Mouse (Mus musculus): ENCODE measurements around the gene Atf5. TPM values are rescaled to one million over a fixed set of nuclear protein-coding genes. Genes with fewer than 3 reads are reported as not detected.

Gene Atf5
- polyA plus RNA-seq, 1 experiment from 2014 or later: 3.6 TPM

DNA sequence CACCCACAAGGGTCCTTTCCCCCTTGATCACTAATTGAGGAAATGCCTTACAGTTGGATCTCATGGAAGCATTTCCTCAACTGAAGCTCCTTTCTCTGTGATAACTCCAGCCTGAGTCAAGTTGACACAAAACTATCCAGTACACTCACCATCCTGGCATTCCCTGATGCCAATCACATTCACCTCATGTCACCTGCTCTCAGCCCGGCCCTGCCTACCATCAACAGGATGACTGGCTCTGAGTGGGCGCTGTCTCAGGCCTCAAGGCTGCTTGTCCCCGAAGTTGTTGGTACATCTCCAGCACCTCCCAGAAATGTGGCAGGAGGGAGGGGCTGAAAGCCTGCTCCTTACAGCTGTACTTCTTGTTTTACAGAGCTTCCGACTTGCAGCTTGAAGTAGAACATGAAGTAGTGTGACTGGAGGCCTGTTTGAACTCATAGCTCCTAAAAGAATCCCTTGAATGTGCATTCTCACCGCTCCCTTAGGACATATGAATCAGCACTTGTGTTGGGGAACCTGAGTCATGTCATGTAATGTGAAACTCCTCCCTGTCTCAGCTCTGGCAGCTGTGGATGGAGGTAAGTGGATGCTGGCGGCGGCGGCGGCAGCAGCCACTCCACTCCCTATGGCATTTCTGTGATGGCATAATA, 39.5 kb downstream of the Atf5 start:
- Histone ChIP-seq H3K36me3 (peaks cover 63% of the 10 kb centered on the region), H3K4me3 (no peak overlapping the region), H3K9ac (no peak overlapping the region), H3K27ac (no peak overlapping the region), H3K4me2 (replicated peaks) (no peak overlapping the region), H3K27me3 (no peaks in the 10 kb centered on the region), H3K4me1 (no peaks in the 10 kb centered on the region), H3K9me3 (no peaks in the 10 kb centered on the region)
- no peak for ATAC-seq (ENCODE audit: low FRiP score, low read depth)
- WGBS: 79% methylated on average over 9 of the region's 9 CpGs

DNA sequence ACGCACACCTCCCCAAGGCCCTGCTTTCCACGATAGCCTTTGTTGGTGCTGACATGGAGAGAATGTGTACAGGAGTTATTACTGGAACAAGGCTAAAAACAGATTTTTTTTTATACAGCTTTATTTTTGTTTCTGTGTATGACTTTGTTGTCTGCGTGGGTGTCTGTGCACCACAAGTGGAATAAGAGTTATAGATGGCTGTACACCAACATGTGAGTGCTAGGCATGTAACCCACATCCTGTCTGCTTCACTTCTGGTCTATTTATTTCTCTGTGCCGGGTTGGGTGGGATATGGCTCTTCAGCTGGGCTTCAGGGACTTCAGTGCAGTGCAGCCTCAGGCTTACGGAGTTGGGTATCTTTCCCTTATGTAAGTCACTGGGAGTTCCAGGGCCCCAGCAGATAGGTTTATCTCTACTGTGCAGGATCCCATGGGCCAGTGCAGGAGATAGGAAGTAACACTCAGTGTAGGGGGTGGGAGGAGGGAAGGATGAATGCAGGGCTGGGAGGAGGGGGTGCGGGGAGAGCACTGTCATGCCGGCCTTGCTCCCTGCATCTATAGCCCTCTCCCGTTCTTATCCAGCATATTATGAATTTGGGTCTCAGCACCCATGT, 43.8 kb downstream of the Atf5 start:
- H3K9ac ChIP-seq: no peak overlapping the region
- WGBS: 90% methylated on average over 8 of the region's 8 CpGs
- peaks cover 89% of the 10 kb centered on the region for H3K36me3 ChIP-seq
- no peaks in the 10 kb centered on the region for H3K27me3 ChIP-seq
- H3K27ac ChIP-seq: no peak overlapping the region
- no peaks in the 10 kb centered on the region for H3K4me1 ChIP-seq
- no peaks in the 10 kb centered on the region for H3K9me3 ChIP-seq
- H3K4me2 ChIP-seq (replicated peaks): no peak overlapping the region
- ATAC-seq (ENCODE audit: low FRiP score, low read depth): no peak
- H3K4me3 ChIP-seq: no peak overlapping the region

DNA sequence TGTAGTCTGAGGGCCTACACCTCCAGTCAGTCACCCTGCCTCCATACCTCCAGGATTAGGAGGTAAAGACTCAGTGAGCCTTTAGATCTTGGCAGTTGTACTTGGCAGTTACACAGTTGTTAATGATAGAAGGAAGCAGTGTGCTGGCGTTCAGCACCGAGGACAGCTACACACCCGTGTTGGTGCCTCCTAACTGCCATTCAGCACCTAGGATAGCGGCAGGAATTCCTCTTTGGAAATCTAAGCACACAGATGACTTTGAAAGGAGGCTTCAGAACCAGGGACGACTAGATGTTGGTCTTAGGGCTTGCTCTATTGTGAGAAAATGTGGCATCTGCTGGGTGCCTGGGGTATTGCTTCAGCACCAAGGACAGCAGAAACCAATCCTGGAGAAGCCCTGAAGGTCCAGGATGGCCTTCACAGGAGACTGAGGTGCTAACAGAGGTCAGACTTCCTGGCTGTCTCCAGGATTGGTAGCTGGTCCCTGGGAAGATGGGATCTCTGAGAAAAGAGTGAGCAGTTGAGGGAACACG, 46.3 kb downstream of the Atf5 start:
- WGBS: 15% methylated on average over 6 of the region's 6 CpGs
- Histone ChIP-seq H3K9ac (no peak overlapping the region), H3K9me3 (no peaks in the 10 kb centered on the region), H3K27ac (no peak overlapping the region), H3K27me3 (no peaks in the 10 kb centered on the region), H3K4me3 (no peak overlapping the region), H3K4me1 (no peaks in the 10 kb centered on the region), H3K36me3 (peaks cover 91% of the 10 kb centered on the region), H3K4me2 (replicated peaks) (no peak overlapping the region)
- ATAC-seq (ENCODE audit: low FRiP score, low read depth): no peak

GRCm38 (mm10) chr7:44768129-44768528, 48.3 kb downstream of the Atf5 start:
- H3K4me1 ChIP-seq: no peaks in the 10 kb centered on the region
- no peak overlapping the region for H3K9ac ChIP-seq
- H3K27me3 ChIP-seq: no peaks in the 10 kb centered on the region
- WGBS: 86% methylated on average over 5 of the region's 5 CpGs
- H3K36me3 ChIP-seq: peaks cover 95% of the 10 kb centered on the region
- no peak overlapping the region for H3K4me3 ChIP-seq
- no peaks in the 10 kb centered on the region for H3K9me3 ChIP-seq
- H3K27ac ChIP-seq: no peak overlapping the region
- no peak for ATAC-seq (ENCODE audit: low FRiP score, low read depth)
- no peak overlapping the region for H3K4me2 ChIP-seq (replicated peaks)

MicroRNAs within 50 kb of the gene (microRNA counts, 519-probe panel; counts per million panel counts)
- microRNA mmu-miR-707: not detected

Small RNA genes within 50 kb of the gene (microRNA-seq; reads per million reads assigned to microRNA genes)
- not detected for gene Mir707

Other genes starting within 250 kb of the Atf5 start
- gene Napsa, start 244.3 kb downstream of the Atf5 start, polyA plus RNA-seq (2015; fragmentation: Nextera tagmentation; extraction: Ambion mirVana): 1.0 and 1.3 TPM in 2 replicates
- gene Kcnc3, start 226.0 kb downstream of the Atf5 start, polyA plus RNA-seq (2015; fragmentation: Nextera tagmentation; extraction: Ambion mirVana): 0.43 and 0.51 TPM in 2 replicates
- 1.8 and 4.0 TPM in 2 replicates for gene Myh14, start 145.8 kb downstream of the Atf5 start, polyA plus RNA-seq (2015; fragmentation: Nextera tagmentation; extraction: Ambion mirVana)
- not detected in 2 replicates for gene Izumo2, start 107.9 kb downstream of the Atf5 start, polyA plus RNA-seq (2015; fragmentation: Nextera tagmentation; extraction: Ambion mirVana)
- gene Vrk3, start 68.2 kb downstream of the Atf5 start, polyA plus RNA-seq (2015; fragmentation: Nextera tagmentation; extraction: Ambion mirVana): 35.0 and 37.2 TPM in 2 replicates
- 1.7 and 1.8 TPM in 2 replicates for gene Zfp473, start 65.6 kb downstream of the Atf5 start, polyA plus RNA-seq (2015; fragmentation: Nextera tagmentation; extraction: Ambion mirVana)
- 97.3 and 102 TPM in 2 replicates for gene Nup62, start 570 bp downstream of the Atf5 start, polyA plus RNA-seq (2015; fragmentation: Nextera tagmentation; extraction: Ambion mirVana)
- gene Il4i1, start 271 bp downstream of the Atf5 start, polyA plus RNA-seq (2015; fragmentation: Nextera tagmentation; extraction: Ambion mirVana): 1.4 and 2.5 TPM in 2 replicates
- 112 and 122 TPM in 2 replicates for gene Akt1s1, start 32.3 kb upstream of the Atf5 start, polyA plus RNA-seq (2015; fragmentation: Nextera tagmentation; extraction: Ambion mirVana)
- gene Tbc1d17, start 32.4 kb upstream of the Atf5 start, polyA plus RNA-seq (2015; fragmentation: Nextera tagmentation; extraction: Ambion mirVana): 86.0 and 90.5 TPM in 2 replicates
- 33.1 and 33.9 TPM in 2 replicates for gene Pnkp, start 40.5 kb upstream of the Atf5 start, polyA plus RNA-seq (2015; fragmentation: Nextera tagmentation; extraction: Ambion mirVana)
- gene Ptov1, start 53.1 kb upstream of the Atf5 start, polyA plus RNA-seq (2015; fragmentation: Nextera tagmentation; extraction: Ambion mirVana): 502 and 514 TPM in 2 replicates
- gene Med25, start 76.1 kb upstream of the Atf5 start, polyA plus RNA-seq (2015; fragmentation: Nextera tagmentation; extraction: Ambion mirVana): 118 and 119 TPM in 2 replicates
- gene Fuz, start 79.4 kb upstream of the Atf5 start, polyA plus RNA-seq (2015; fragmentation: Nextera tagmentation; extraction: Ambion mirVana): 23.0 and 25.8 TPM in 2 replicates
- 76.1 and 81.6 TPM in 2 replicates for gene Ap2a1, start 112.8 kb upstream of the Atf5 start, polyA plus RNA-seq (2015; fragmentation: Nextera tagmentation; extraction: Ambion mirVana)
- 0.23 and 0.25 TPM in 2 replicates for gene Tsks, start 126.5 kb upstream of the Atf5 start, polyA plus RNA-seq (2015; fragmentation: Nextera tagmentation; extraction: Ambion mirVana)
- gene Cpt1c, start 158.2 kb upstream of the Atf5 start, polyA plus RNA-seq (2015; fragmentation: Nextera tagmentation; extraction: Ambion mirVana): 33.9 and 35.0 TPM in 2 replicates
- 670 and 703 TPM in 2 replicates for gene Prmt1, start 169.9 kb upstream of the Atf5 start, polyA plus RNA-seq (2015; fragmentation: Nextera tagmentation; extraction: Ambion mirVana)
- 94.6 and 96.8 TPM in 2 replicates for gene Irf3, start 181.0 kb upstream of the Atf5 start, polyA plus RNA-seq (2015; fragmentation: Nextera tagmentation; extraction: Ambion mirVana)
- 77.3 and 78.4 TPM in 2 replicates for gene Bcl2l12, start 182.1 kb upstream of the Atf5 start, polyA plus RNA-seq (2015; fragmentation: Nextera tagmentation; extraction: Ambion mirVana)
- gene Scaf1, start 199.7 kb upstream of the Atf5 start, polyA plus RNA-seq (2015; fragmentation: Nextera tagmentation; extraction: Ambion mirVana): 38.6 and 40.7 TPM in 2 replicates
- gene Rras, start 201.3 kb upstream of the Atf5 start, polyA plus RNA-seq (2015; fragmentation: Nextera tagmentation; extraction: Ambion mirVana): 27.5 and 29.1 TPM in 2 replicates
- 14.5 and 15.3 TPM in 2 replicates for gene Prr12, start 236.2 kb upstream of the Atf5 start, polyA plus RNA-seq (2015; fragmentation: Nextera tagmentation; extraction: Ambion mirVana)
- gene Nosip, start 245.8 kb upstream of the Atf5 start, polyA plus RNA-seq (2015; fragmentation: Nextera tagmentation; extraction: Ambion mirVana): 71.2 and 71.4 TPM in 2 replicates
- gene Prrg2, start 246.0 kb upstream of the Atf5 start, polyA plus RNA-seq (2015; fragmentation: Nextera tagmentation; extraction: Ambion mirVana): 22.3 and 24.5 TPM in 2 replicates

Measured in limb, embryonic 13.5 days (tissue).